Mouse (Mus musculus): ENCODE measurements around the gene Macrod1. TPM values are rescaled to one million over a fixed set of nuclear protein-coding genes. Genes with fewer than 3 reads are reported as not detected.
A peak's percentile ranks its signal among the peaks of the same experiment; 100 is the strongest.

Macrod1 gene
- polyA plus RNA-seq, 1 experiment from 2014 or later = 3.3 TPM

GRCm38 (mm10) chr19:7135525-7135924 is 78.9 kb downstream of the Macrod1 start:
- no peaks in the 10 kb centered on the region for H3K9me3 ChIP-seq (ENCODE audit: control insufficient read depth, low read length)
- H3K36me3 ChIP-seq (ENCODE audit: control insufficient read depth, insufficient read depth, low read length) = no peaks in the 10 kb centered on the region
- H3K4me3 ChIP-seq (ENCODE audit: low read depth, low read length) = no peak overlapping the region
- 2% methylated on average over 8 of the region's 9 CpGs for WGBS
- ATAC-seq (ENCODE audit: insufficient read depth, low FRiP score, low TSS enrichment) (peak; percentile 70; the same call in 1 of the 2 replicates), DNase-seq (ENCODE audit: low spot score) (peak; percentile 64)
- peaks cover 53% of the 10 kb centered on the region for H3K4me1 ChIP-seq (ENCODE audit: control insufficient read depth, insufficient read depth, low read length)
- peak overlapping the region; percentile 2; the same call in 1 of the 2 replicates for H3K4me2 ChIP-seq (ENCODE audit: low read depth)
- peak overlapping the region; percentile 80; the same call in 1 of the 2 replicates for H3K27ac ChIP-seq (ENCODE audit: low read depth, low read length)
- no peak overlapping the region for H3K9ac ChIP-seq (ENCODE audit: low read length)
- H3K27me3 ChIP-seq (ENCODE audit: control insufficient read depth, insufficient read depth, low read length) = peaks cover 9% of the 10 kb centered on the region

- H3K27ac ChIP-seq (ENCODE audit: low read depth, low read length) = peak overlapping the region; percentile 65; the same call in 1 of the 2 replicates
- WGBS = 7% methylated on average over 9 of the region's 9 CpGs
- peaks cover 58% of the 10 kb centered on the region for H3K4me1 ChIP-seq (ENCODE audit: control insufficient read depth, insufficient read depth, low read length)
- no peak overlapping the region for H3K4me2 ChIP-seq (ENCODE audit: low read depth)
- no peaks in the 10 kb centered on the region for H3K36me3 ChIP-seq (ENCODE audit: control insufficient read depth, insufficient read depth, low read length)
- H3K9me3 ChIP-seq (ENCODE audit: control insufficient read depth, low read length) = no peaks in the 10 kb centered on the region
- H3K27me3 ChIP-seq (ENCODE audit: control insufficient read depth, insufficient read depth, low read length) = peaks cover 9% of the 10 kb centered on the region
- H3K4me3 ChIP-seq (ENCODE audit: low read depth, low read length) = no peak overlapping the region
- no peak overlapping the region for H3K9ac ChIP-seq (ENCODE audit: low read length)
- ATAC-seq (ENCODE audit: insufficient read depth, low FRiP score, low TSS enrichment) (peak; percentile 42; the same call in 1 of the 2 replicates), DNase-seq (ENCODE audit: low spot score) (peak; percentile 56)
Observed at GRCm38 (mm10) chr19:7136016-7136415, 79.4 kb downstream of the Macrod1 start.

GRCm38 (mm10) chr19:7136714-7137498 is 80.3 kb downstream of the Macrod1 start:
- no peaks in the 10 kb centered on the region for H3K36me3 ChIP-seq (ENCODE audit: control insufficient read depth, insufficient read depth, low read length)
- no peak for ATAC-seq (ENCODE audit: insufficient read depth, low FRiP score, low TSS enrichment)
- H3K4me3 ChIP-seq (ENCODE audit: low read depth, low read length) = no peak overlapping the region
- H3K4me1 ChIP-seq (ENCODE audit: control insufficient read depth, insufficient read depth, low read length) = peaks cover 67% of the 10 kb centered on the region
- 27% methylated on average over 14 of the region's 14 CpGs for WGBS
- H3K9ac ChIP-seq (ENCODE audit: low read length) = no peak overlapping the region
- H3K27me3 ChIP-seq (ENCODE audit: control insufficient read depth, insufficient read depth, low read length) = peaks cover 9% of the 10 kb centered on the region
- no peak overlapping the region for H3K4me2 ChIP-seq (ENCODE audit: low read depth)
- no peak overlapping the region for H3K27ac ChIP-seq (ENCODE audit: low read depth, low read length)
- DNase-seq (ENCODE audit: low spot score) = no peak
- no peaks in the 10 kb centered on the region for H3K9me3 ChIP-seq (ENCODE audit: control insufficient read depth, low read length)

- 25% methylated on average over 14 of the region's 14 CpGs for WGBS
- Histone ChIP-seq H3K4me3 (ENCODE audit: low read depth, low read length) (no peak overlapping the region), H3K4me1 (ENCODE audit: control insufficient read depth, insufficient read depth, low read length) (peaks cover 70% of the 10 kb centered on the region), H3K36me3 (ENCODE audit: control insufficient read depth, insufficient read depth, low read length) (no peaks in the 10 kb centered on the region), H3K9me3 (ENCODE audit: control insufficient read depth, low read length) (no peaks in the 10 kb centered on the region), H3K4me2 (ENCODE audit: low read depth) (no peak overlapping the region), H3K27ac (ENCODE audit: low read depth, low read length) (peak overlapping the region; percentile 53; the same call in 1 of the 2 replicates), H3K27me3 (ENCODE audit: control insufficient read depth, insufficient read depth, low read length) (peaks cover 9% of the 10 kb centered on the region), H3K9ac (ENCODE audit: low read length) (no peak overlapping the region)
- DNase-seq (ENCODE audit: low spot score) = no peak
- ATAC-seq (ENCODE audit: insufficient read depth, low FRiP score, low TSS enrichment) = no peak
Observed at GRCm38 (mm10) chr19:7138327-7138726, 81.7 kb downstream of the Macrod1 start.

- no peak for DNase-seq (ENCODE audit: low spot score)
- peaks cover 69% of the 10 kb centered on the region for H3K4me1 ChIP-seq (ENCODE audit: control insufficient read depth, insufficient read depth, low read length)
- no peaks in the 10 kb centered on the region for H3K9me3 ChIP-seq (ENCODE audit: control insufficient read depth, low read length)
- H3K9ac ChIP-seq (ENCODE audit: low read length) = no peak overlapping the region
- WGBS = 75% methylated on average over 4 of the region's 4 CpGs
- no peak for ATAC-seq (ENCODE audit: insufficient read depth, low FRiP score, low TSS enrichment)
- no peaks in the 10 kb centered on the region for H3K36me3 ChIP-seq (ENCODE audit: control insufficient read depth, insufficient read depth, low read length)
- H3K4me2 ChIP-seq (ENCODE audit: low read depth) = no peak overlapping the region
- peaks cover 10% of the 10 kb centered on the region for H3K27me3 ChIP-seq (ENCODE audit: control insufficient read depth, insufficient read depth, low read length)
- H3K27ac ChIP-seq (ENCODE audit: low read depth, low read length) = no peak overlapping the region
- no peak overlapping the region for H3K4me3 ChIP-seq (ENCODE audit: low read depth, low read length)
Observed at GRCm38 (mm10) chr19:7139321-7139720, 82.7 kb downstream of the Macrod1 start.

GRCm38 (mm10) chr19:7140373-7140772 is 83.8 kb downstream of the Macrod1 start:
- Histone ChIP-seq H3K4me2 (ENCODE audit: low read depth) (no peak overlapping the region), H3K9me3 (ENCODE audit: control insufficient read depth, low read length) (no peaks in the 10 kb centered on the region), H3K36me3 (ENCODE audit: control insufficient read depth, insufficient read depth, low read length) (no peaks in the 10 kb centered on the region), H3K27ac (ENCODE audit: low read depth, low read length) (0 out of 2 replicates have a peak overlapping the region, but pooled peaks have one; percentile 53), H3K9ac (ENCODE audit: low read length) (peak overlapping the region; percentile 37; the same call in 1 of the 2 replicates), H3K4me3 (ENCODE audit: low read depth, low read length) (no peak overlapping the region), H3K27me3 (ENCODE audit: control insufficient read depth, insufficient read depth, low read length) (peaks cover 13% of the 10 kb centered on the region), H3K4me1 (ENCODE audit: control insufficient read depth, insufficient read depth, low read length) (peaks cover 58% of the 10 kb centered on the region)
- 83% methylated on average over 6 of the region's 6 CpGs for WGBS
- ATAC-seq (ENCODE audit: insufficient read depth, low FRiP score, low TSS enrichment) = no peak
- no peak for DNase-seq (ENCODE audit: low spot score)

- Histone ChIP-seq H3K4me1 (ENCODE audit: control insufficient read depth, insufficient read depth, low read length) (peaks cover 53% of the 10 kb centered on the region), H3K27me3 (ENCODE audit: control insufficient read depth, insufficient read depth, low read length) (peaks cover 13% of the 10 kb centered on the region), H3K9me3 (ENCODE audit: control insufficient read depth, low read length) (no peaks in the 10 kb centered on the region), H3K4me2 (ENCODE audit: low read depth) (no peak overlapping the region), H3K36me3 (ENCODE audit: control insufficient read depth, insufficient read depth, low read length) (no peaks in the 10 kb centered on the region), H3K9ac (ENCODE audit: low read length) (no peak overlapping the region), H3K27ac (ENCODE audit: low read depth, low read length) (peak overlapping the region; percentile 53; the same call in 1 of the 2 replicates), H3K4me3 (ENCODE audit: low read depth, low read length) (no peak overlapping the region)
- ATAC-seq (ENCODE audit: insufficient read depth, low FRiP score, low TSS enrichment) (no peak), DNase-seq (ENCODE audit: low spot score) (no peak)
- 54% methylated on average over 12 of the region's 12 CpGs for WGBS
Observed at GRCm38 (mm10) chr19:7140856-7141421, 84.3 kb downstream of the Macrod1 start.

- no peak for ATAC-seq (ENCODE audit: insufficient read depth, low FRiP score, low TSS enrichment)
- Histone ChIP-seq H3K36me3 (ENCODE audit: control insufficient read depth, insufficient read depth, low read length) (no peaks in the 10 kb centered on the region), H3K4me3 (ENCODE audit: low read depth, low read length) (no peak overlapping the region), H3K9ac (ENCODE audit: low read length) (no peak overlapping the region), H3K27ac (ENCODE audit: low read depth, low read length) (no peak overlapping the region), H3K9me3 (ENCODE audit: control insufficient read depth, low read length) (no peaks in the 10 kb centered on the region), H3K27me3 (ENCODE audit: control insufficient read depth, insufficient read depth, low read length) (peaks cover 6% of the 10 kb centered on the region), H3K4me2 (ENCODE audit: low read depth) (no peak overlapping the region), H3K4me1 (ENCODE audit: control insufficient read depth, insufficient read depth, low read length) (peaks cover 45% of the 10 kb centered on the region)
- DNase-seq (ENCODE audit: low spot score) = no peak
- 63% methylated on average over 5 of the region's 5 CpGs for WGBS
Observed at GRCm38 (mm10) chr19:7142207-7142915, 85.8 kb downstream of the Macrod1 start.
